Mouse (Mus musculus): ENCODE measurements around the gene Calr3. TPM values are rescaled to one million over a fixed set of nuclear protein-coding genes. Genes with fewer than 3 reads are reported as not detected.

Calr3 gene
- total and polyA plus RNA-seq, 3 experiments = 2.5 to 5.3 (median 2.8) TPM

DNA sequence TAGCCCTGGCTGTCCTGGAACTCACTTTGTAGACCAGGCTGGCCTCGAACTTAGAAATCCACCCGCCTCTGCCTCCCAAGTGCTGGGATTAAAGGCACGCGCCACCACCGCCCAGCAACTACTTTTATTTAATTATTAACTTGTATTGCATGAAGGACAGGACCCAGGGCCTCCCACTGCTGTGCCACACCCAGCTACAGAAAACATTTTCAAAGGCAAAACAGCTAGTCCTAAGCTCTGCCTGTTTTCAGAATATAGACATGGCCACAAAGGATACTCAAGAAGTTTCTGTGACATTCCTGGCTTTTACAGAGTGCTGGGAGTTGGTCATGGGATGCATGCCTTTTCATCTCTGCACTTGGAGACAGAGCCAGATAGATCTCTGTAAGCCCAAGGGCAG, 67.4 kb downstream of the Calr3 start:
- H3K36me3 ChIP-seq (replicated peaks in 1 of 2; ENCODE audit: control insufficient read depth in 1 of 2, insufficient read depth in 1 of 2, low read length in 1 of 2) = peaks cover 68 to 94% of the 10 kb centered on the region in 2 experiments
- in situ Hi-C loops (cut with MboI; ENCODE audit: low pct_ligation_motif_present, low pct_unique_long_range_greater_than_20kb, low sequenced_read_pairs) = no loop called here

DNA sequence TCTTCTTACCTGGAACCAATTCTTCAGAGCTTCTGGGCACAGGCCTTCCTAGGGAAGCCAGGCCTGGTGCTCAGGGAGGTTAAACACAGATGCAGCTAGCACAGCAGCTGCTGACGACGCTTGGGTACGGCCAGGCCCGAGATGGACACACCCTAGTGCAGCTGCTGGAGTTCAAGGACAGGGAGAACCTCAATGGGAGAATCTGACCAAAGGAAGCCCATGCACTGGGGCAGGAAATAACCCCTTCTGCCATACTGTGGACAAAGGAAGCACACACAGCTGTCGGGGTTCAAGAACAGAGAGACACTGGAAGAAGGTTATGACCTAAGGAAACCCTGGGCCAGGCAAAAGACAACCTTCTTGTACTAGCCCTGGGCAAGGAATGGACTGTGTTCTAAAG, 68.5 kb downstream of the Calr3 start:
- Histone ChIP-seq H3K4me2 (ENCODE audit: insufficient read depth, low read depth, poor library complexity, severe bottlenecking) (no peak overlapping the region), H3K4me3 (replicated peaks in 1 of 3; ENCODE audit: low read depth in 2 of 3, low read length in 2 of 3, poor library complexity in 1 of 3) (no peak overlapping the region), H3K9me3 (replicated peaks; ENCODE audit: low read length) (no peaks in the 10 kb centered on the region), H3K79me2 (replicated peaks; ENCODE audit: control insufficient read depth, extremely low read depth, insufficient read depth, poor library complexity, severe bottlenecking) (no peaks in the 10 kb centered on the region), H3K9ac (ENCODE audit: insufficient read depth, low read depth) (no peak overlapping the region), H3K27me3 (replicated peaks) (no peaks in the 10 kb centered on the region), H3K36me3 (replicated peaks in 1 of 2; ENCODE audit: control insufficient read depth in 1 of 2, insufficient read depth in 1 of 2, low read length in 1 of 2) (peaks cover 66 to 94% of the 10 kb centered on the region in 2 experiments), H3K4me1 (ENCODE audit: control insufficient read depth in 1 of 2, insufficient read depth in 2 of 2) (no peaks in the 10 kb centered on the region), H3K27ac (ENCODE audit: insufficient read depth, low read depth) (no peak overlapping the region)
- in situ Hi-C loops (cut with MboI; ENCODE audit: low pct_ligation_motif_present, low pct_unique_long_range_greater_than_20kb, low sequenced_read_pairs) (no loop called here), dilution Hi-C loops (cut with MboI; ENCODE audit: extremely low pct_ligation_motif_present, extremely low pct_unique_long_range_greater_than_20kb, low sequenced_read_pairs) (no loop called here)
- TF ChIP-seq ZKSCAN1 (IDR thresholded peaks at IDR 0.05; ENCODE audit: borderline replicate concordance, low read depth, low read length) (no peak), RCOR1 (conservative IDR thresholded peaks at IDR 0.05; ENCODE audit: low read depth, low read length) (no peak), PAX5 (IDR thresholded peaks at IDR 0.05; ENCODE audit: low read length) (no peak)
- no peak for DNase-seq (ENCODE audit: extremely low read depth)

More for the DNA sequence above, 67.4 kb downstream of the Calr3 start:
- TF ChIP-seq UBTF (IDR thresholded peaks at IDR 0.05; ENCODE audit: low read depth, low read length) (no peak), CHD1 (IDR thresholded peaks at IDR 0.05; ENCODE audit: low read depth, low read length) (no peak), POLR2AphosphoS2 (IDR thresholded peaks at IDR 0.05; ENCODE audit: low read depth, low read length) (no peak), ZKSCAN1 (IDR thresholded peaks at IDR 0.05; ENCODE audit: borderline replicate concordance, low read depth, low read length) (no peak), ZNF384 (IDR thresholded peaks at IDR 0.05; ENCODE audit: low read depth, low read length) (no peak), PAX5 (IDR thresholded peaks at IDR 0.05; ENCODE audit: low read length) (no peak), ELF1 (IDR thresholded peaks at IDR 0.05; ENCODE audit: low read depth, low read length) (no peak), EP300 (IDR thresholded peaks at IDR 0.05; ENCODE audit: low read length) (no peak), IRF4 (IDR thresholded peaks at IDR 0.05; ENCODE audit: low read depth, low read length) (no peak), TBP (conservative IDR thresholded peaks at IDR 0.05; ENCODE audit: low read depth, low read length) (no peak), HCFC1 (IDR thresholded peaks at IDR 0.05; ENCODE audit: low read depth, low read length) (no peak), E2F4 (IDR thresholded peaks at IDR 0.05; ENCODE audit: insufficient replicate concordance, low read depth, low read length) (no peak), POLR2A (IDR thresholded peaks at IDR 0.05; ENCODE audit: low read depth, low read length) (no peak), ETS1 (conservative IDR thresholded peaks at IDR 0.05; ENCODE audit: low read depth, low read length) (no peak), ZMIZ1 (IDR thresholded peaks at IDR 0.05; ENCODE audit: low read depth, low read length) (no peak), TCF12 (IDR thresholded peaks at IDR 0.05; ENCODE audit: low read depth, low read length) (no peak)
- Histone ChIP-seq H3K4me2 (ENCODE audit: insufficient read depth, low read depth, poor library complexity, severe bottlenecking) (no peak overlapping the region), H3K4me1 (ENCODE audit: control insufficient read depth in 1 of 2, insufficient read depth in 2 of 2) (no peaks in the 10 kb centered on the region), H3K27ac (ENCODE audit: insufficient read depth, low read depth) (no peak overlapping the region), H3K4me3 (replicated peaks in 1 of 3; ENCODE audit: low read depth in 2 of 3, low read length in 2 of 3, poor library complexity in 1 of 3) (no peak overlapping the region), H3K9me3 (replicated peaks; ENCODE audit: low read length) (no peaks in the 10 kb centered on the region), H3K27me3 (replicated peaks) (no peaks in the 10 kb centered on the region), H3K9ac (ENCODE audit: insufficient read depth, low read depth) (no peak overlapping the region), H3K79me2 (replicated peaks; ENCODE audit: control insufficient read depth, extremely low read depth, insufficient read depth, poor library complexity, severe bottlenecking) (no peaks in the 10 kb centered on the region)
- dilution Hi-C loops (cut with MboI; ENCODE audit: extremely low pct_ligation_motif_present, extremely low pct_unique_long_range_greater_than_20kb, low sequenced_read_pairs) = no loop called here
- no peak for DNase-seq (ENCODE audit: extremely low read depth)

Other genes starting within 250 kb of the Calr3 start
- not detected in 2 replicates for gene Cib3, start 231.0 kb downstream of the Calr3 start, total RNA-seq (2012; rRNA removed)
- gene Cib3, start 231.0 kb downstream of the Calr3 start, total RNA-seq (2014; rRNA removed) = not detected in 2 replicates
- not detected in 2 replicates for gene Cib3, start 231.0 kb downstream of the Calr3 start, polyA plus RNA-seq (2012; ENCODE audit: insufficient read length, low read depth)
- gene Gm11034, start 230.2 kb downstream of the Calr3 start, total RNA-seq (2012; rRNA removed) = not detected in 2 replicates
- gene Gm11034, start 230.2 kb downstream of the Calr3 start, total RNA-seq (2014; rRNA removed) = not detected in 2 replicates
- gene Gm11034, start 230.2 kb downstream of the Calr3 start, polyA plus RNA-seq (2012; ENCODE audit: insufficient read length, low read depth) = not detected in 2 replicates
- gene Fam32a, start 224.1 kb downstream of the Calr3 start, total RNA-seq (2012; rRNA removed) = 33.1 and 38.1 TPM in 2 replicates
- 34.6 and 38.0 TPM in 2 replicates for gene Fam32a, start 224.1 kb downstream of the Calr3 start, total RNA-seq (2014; rRNA removed)
- 43.0 and 43.8 TPM in 2 replicates for gene Fam32a, start 224.1 kb downstream of the Calr3 start, polyA plus RNA-seq (2012; ENCODE audit: insufficient read length, low read depth)
- 30.3 and 31.4 TPM in 2 replicates for gene Ap1m1, start 203.9 kb downstream of the Calr3 start, total RNA-seq (2012; rRNA removed)
- gene Ap1m1, start 203.9 kb downstream of the Calr3 start, total RNA-seq (2014; rRNA removed) = 15.6 and 20.1 TPM in 2 replicates
- gene Ap1m1, start 203.9 kb downstream of the Calr3 start, polyA plus RNA-seq (2012; ENCODE audit: insufficient read length, low read depth) = 80.0 and 86.1 TPM in 2 replicates
- 16.4 and 18.3 TPM in 2 replicates for gene Gm10282, start 138.6 kb downstream of the Calr3 start, total RNA-seq (2012; rRNA removed)
- gene Gm10282, start 138.6 kb downstream of the Calr3 start, total RNA-seq (2014; rRNA removed) = 76.4 and 77.7 TPM in 2 replicates
- gene Gm10282, start 138.6 kb downstream of the Calr3 start, polyA plus RNA-seq (2012; ENCODE audit: insufficient read length, low read depth) = 125 and 176 TPM in 2 replicates
- not detected in 2 replicates for gene Klf2, start 124.8 kb downstream of the Calr3 start, total RNA-seq (2012; rRNA removed)
- gene Klf2, start 124.8 kb downstream of the Calr3 start, total RNA-seq (2014; rRNA removed) = 0.12 and 0.16 TPM in 2 replicates
- 0.74 and 1.4 TPM in 2 replicates for gene Klf2, start 124.8 kb downstream of the Calr3 start, polyA plus RNA-seq (2012; ENCODE audit: insufficient read length, low read depth)
- gene Eps15l1, start 22.4 kb downstream of the Calr3 start, total RNA-seq (2012; rRNA removed) = 25.1 and 25.6 TPM in 2 replicates
- 21.7 and 22.2 TPM in 2 replicates for gene Eps15l1, start 22.4 kb downstream of the Calr3 start, total RNA-seq (2014; rRNA removed)
- 48.3 and 49.4 TPM in 2 replicates for gene Eps15l1, start 22.4 kb downstream of the Calr3 start, polyA plus RNA-seq (2012; ENCODE audit: insufficient read length, low read depth)
- gene 1700030K09Rik, start within 50 bp of the Calr3 start, total RNA-seq (2012; rRNA removed) = 12.6 TPM in 2 replicates
- 9.7 and 9.8 TPM in 2 replicates for gene 1700030K09Rik, start within 50 bp of the Calr3 start, total RNA-seq (2014; rRNA removed)
- gene 1700030K09Rik, start within 50 bp of the Calr3 start, polyA plus RNA-seq (2012; ENCODE audit: insufficient read length, low read depth) = 11.8 and 13.1 TPM in 2 replicates
- gene Cherp, start 31.4 kb upstream of the Calr3 start, total RNA-seq (2012; rRNA removed) = 18.1 and 20.2 TPM in 2 replicates
- 6.1 and 8.9 TPM in 2 replicates for gene Cherp, start 31.4 kb upstream of the Calr3 start, total RNA-seq (2014; rRNA removed)
- 69.5 and 80.4 TPM in 2 replicates for gene Cherp, start 31.4 kb upstream of the Calr3 start, polyA plus RNA-seq (2012; ENCODE audit: insufficient read length, low read depth)
- 27.2 and 34.5 TPM in 2 replicates for gene Slc35e1, start 48.7 kb upstream of the Calr3 start, total RNA-seq (2012; rRNA removed)
- 24.0 and 28.7 TPM in 2 replicates for gene Slc35e1, start 48.7 kb upstream of the Calr3 start, total RNA-seq (2014; rRNA removed)
- gene Slc35e1, start 48.7 kb upstream of the Calr3 start, polyA plus RNA-seq (2012; ENCODE audit: insufficient read length, low read depth) = 16.8 and 19.8 TPM in 2 replicates
- gene Med26, start 104.4 kb upstream of the Calr3 start, total RNA-seq (2012; rRNA removed) = 9.7 and 10.3 TPM in 2 replicates
- gene Med26, start 104.4 kb upstream of the Calr3 start, total RNA-seq (2014; rRNA removed) = 6.6 and 8.7 TPM in 2 replicates
- 12.9 and 14.3 TPM in 2 replicates for gene Med26, start 104.4 kb upstream of the Calr3 start, polyA plus RNA-seq (2012; ENCODE audit: insufficient read length, low read depth)
- 37.7 and 42.2 TPM in 2 replicates for gene Smim7, start 127.2 kb upstream of the Calr3 start, total RNA-seq (2012; rRNA removed)
- gene Smim7, start 127.2 kb upstream of the Calr3 start, total RNA-seq (2014; rRNA removed) = 70.3 and 79.8 TPM in 2 replicates
- 60.7 and 61.0 TPM in 2 replicates for gene Smim7, start 127.2 kb upstream of the Calr3 start, polyA plus RNA-seq (2012; ENCODE audit: insufficient read length, low read depth)
- 3.1 and 6.2 TPM in 2 replicates for gene Tmem38a, start 128.2 kb upstream of the Calr3 start, total RNA-seq (2012; rRNA removed)
- 3.3 and 3.8 TPM in 2 replicates for gene Tmem38a, start 128.2 kb upstream of the Calr3 start, total RNA-seq (2014; rRNA removed)
- 3.8 and 4.2 TPM in 2 replicates for gene Tmem38a, start 128.2 kb upstream of the Calr3 start, polyA plus RNA-seq (2012; ENCODE audit: insufficient read length, low read depth)
- 0.04 TPM in 1 of 2 replicates, not detected in the other for gene Nwd1, start 202.8 kb upstream of the Calr3 start, total RNA-seq (2012; rRNA removed)
- gene Nwd1, start 202.8 kb upstream of the Calr3 start, total RNA-seq (2014; rRNA removed) = not detected in 2 replicates
- gene Nwd1, start 202.8 kb upstream of the Calr3 start, polyA plus RNA-seq (2012; ENCODE audit: insufficient read length, low read depth) = not detected in 2 replicates